Mouse (Mus musculus) ovary, postnatal 36 days (tissue): ENCODE measurements at regions not wholly inside any gene's neighbourhood (a gene's known extent, or its start where the extent isn't known, plus 50 kb on each side); places are given as distances from the start of the nearest gene placed in this dataset.
A peak's percentile ranks its signal among the peaks of the same experiment; 100 is the strongest.

Source experiments
- DNase-seq: peaks from one replicate; pipeline ENCODE4 v3.0.0; 2022; ENCODE audit warnings: low spot score, mixed read lengths

DNA sequence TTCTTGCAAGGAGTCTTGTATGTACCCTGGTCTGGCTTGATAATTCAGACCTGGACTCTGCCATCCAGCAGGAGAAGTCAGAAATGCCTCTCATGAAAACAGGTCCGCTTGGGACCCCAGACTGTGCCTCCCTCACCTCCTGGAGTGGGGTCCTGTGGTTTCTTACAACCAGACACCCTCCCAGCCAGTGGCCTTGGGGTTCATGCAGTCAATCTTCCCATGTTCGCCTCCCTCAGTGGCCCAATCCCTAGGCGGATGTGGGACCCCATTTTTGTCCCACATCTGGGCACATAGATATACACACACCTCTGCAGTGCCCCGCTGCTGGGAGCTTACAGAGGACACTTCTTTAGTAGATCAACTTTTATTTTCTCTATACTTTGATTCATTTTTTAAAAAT is 217.7 kb downstream of the Lrfn2 start:
- DNase-seq, result no peak

DNA sequence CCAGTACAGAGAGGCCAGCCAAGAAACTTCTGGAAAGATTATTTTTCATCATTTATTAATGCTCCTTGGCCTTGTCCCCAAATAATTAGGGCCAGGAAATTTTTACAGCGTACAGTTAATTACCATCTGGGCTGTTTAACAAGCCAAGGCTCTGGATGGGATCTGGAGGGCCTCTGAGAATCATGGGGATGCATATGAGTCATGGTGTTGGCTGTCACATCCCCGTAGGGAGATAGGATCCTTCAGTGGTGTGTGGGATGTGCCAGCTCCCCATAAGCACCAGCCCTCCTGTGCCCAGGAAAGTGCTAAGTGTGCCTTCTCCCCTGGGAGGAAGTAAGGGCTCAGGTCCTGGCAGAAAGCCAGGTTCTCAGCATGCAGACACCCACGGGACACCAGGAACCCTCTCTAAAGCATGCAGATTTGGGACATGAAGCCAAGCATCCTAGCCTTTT is 218.8 kb downstream of the Lrfn2 start:
- DNase-seq, result no peak

DNA sequence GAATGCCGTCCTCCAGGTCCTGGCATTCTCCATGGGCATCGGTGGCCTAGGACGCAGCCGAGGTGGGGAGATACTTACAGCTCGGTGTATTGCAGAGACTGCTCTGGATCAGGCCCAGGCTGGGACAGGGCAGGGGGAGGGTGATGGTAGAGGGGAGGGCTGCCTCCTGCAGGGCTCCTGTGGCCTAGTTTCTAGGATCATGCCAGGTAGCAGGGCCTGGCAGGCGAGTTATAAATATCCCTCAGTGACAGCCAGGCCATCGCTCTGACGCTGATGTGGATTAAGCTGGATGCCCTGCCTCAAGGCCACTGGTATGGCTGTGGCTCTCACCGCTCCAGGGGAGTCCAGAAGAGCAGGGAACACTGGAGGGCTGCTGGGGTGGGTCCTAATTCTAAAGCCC is 221.8 kb downstream of the Lrfn2 start:
- DNase-seq, result no peak

DNA sequence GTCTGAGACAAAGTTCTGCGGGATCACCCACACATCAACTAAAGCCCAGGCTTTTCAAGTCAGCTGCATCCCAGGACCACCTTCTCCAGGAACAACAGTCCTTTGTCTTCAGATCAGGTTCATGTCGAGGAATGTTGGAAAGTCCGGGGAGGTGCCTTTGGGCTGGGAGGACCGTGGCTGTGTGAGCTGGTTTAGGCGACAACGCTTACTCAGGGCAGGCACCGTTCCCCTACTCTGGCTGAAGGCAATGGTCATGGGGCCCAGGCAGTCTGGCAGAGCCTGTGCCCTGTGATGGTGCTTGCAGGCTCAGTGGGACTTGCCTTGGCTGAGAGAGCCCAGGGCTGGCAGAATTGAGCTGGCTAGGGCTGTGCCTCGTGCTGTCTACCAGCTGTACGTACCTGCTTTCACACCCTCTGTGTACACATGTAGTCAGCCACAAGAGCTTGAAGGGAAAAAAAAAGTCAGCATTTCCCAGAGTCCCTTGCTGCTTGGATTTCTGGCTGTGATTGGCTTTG is 222.9 kb downstream of the Lrfn2 start:
- no peak for DNase-seq

DNA sequence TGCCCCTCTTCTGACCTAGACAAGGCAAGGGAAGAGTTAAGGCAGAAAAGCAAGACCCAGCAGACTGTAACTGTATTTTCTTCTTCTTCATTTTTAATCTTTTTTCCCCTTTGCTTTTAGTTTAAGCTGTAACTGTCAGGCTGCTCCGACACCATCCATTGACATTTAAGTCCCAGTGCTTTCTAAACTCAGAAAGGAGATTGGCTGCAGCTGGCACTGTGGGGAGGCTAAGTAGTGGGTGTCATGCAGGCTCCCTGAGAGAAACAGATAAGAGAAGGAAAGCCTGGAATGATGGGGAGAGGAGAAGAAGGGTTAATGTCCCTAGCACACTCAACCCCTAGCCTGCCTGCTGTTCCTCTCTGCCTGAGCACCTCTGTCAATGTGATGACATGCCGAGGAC is 225.4 kb downstream of the Lrfn2 start:
- DNase-seq, result no peak

DNA sequence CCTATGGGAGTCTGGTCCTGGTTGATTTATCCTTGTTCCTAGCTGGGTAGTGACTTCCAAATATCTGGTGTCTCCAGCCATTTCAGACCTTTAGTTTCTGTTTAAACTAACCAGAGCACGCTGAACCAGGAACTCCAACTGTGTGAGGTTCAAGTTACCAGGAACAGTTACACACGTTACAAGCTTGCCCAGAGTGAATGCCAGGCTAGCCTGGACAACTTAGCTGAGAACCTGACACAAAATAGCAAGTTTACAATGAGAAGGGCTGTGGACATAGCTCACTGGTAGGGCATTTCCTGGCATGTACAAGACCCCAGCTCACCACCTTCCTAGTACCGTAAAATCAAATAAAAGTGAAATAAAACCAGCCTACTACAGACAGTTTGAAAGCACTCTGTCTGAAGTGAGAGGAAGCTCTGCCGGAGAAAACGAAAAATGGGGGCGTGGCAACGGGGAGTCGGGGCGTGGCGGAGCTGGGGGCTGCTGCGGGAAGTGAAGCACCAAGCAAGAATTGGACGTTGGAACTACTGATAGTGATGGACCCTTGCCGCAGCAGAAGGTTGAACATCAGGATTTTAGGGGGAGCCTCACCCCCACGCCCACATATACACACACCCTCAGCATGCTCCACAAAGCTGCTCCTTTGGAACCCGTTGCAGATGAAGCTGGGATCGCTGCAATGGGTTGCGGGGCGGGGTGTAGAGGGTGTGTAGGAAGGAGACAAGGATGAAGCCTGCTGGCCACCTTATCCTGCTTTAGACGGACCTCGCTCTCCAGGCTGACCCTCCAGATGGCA is 239.3 kb downstream of the Lrfn2 start:
- DNase-seq, result peak; percentile 51

DNA sequence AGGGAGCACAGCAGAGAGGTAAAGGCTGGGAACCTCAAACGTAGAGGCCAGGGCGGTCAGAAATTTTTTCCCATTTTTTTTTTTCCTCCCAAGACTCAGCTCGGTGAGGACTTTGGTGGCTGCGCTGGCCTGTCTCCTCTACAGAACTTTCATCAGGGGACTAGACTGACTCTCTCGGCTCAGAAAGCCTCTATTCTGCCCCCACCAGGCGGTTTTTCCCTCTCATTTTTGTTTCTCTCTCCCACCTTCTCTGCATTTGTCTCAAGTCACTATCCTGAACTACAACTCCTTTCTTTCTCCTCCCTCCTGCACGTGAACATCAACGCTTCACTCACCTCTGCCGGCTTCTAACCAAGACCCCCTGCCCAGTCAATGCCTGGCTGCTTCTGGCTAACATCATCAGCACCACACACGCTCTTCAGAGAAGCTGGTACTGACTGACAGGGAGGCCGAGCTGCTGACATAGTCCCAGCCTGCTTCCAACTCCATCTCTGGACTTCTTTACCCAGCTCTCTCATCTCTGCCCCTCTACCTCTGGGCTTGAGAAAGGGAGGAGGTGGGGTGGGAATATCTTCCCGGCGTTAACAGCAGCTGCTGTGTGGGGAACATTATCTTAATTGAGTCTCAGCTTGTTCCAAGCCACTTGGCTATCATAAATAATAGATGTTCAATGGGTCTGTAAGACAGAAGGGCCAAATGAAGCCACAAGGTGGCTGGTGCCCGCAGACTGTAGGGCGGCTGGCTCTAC is 240.0 kb downstream of the Lrfn2 start:
- DNase-seq, result no peak

DNA sequence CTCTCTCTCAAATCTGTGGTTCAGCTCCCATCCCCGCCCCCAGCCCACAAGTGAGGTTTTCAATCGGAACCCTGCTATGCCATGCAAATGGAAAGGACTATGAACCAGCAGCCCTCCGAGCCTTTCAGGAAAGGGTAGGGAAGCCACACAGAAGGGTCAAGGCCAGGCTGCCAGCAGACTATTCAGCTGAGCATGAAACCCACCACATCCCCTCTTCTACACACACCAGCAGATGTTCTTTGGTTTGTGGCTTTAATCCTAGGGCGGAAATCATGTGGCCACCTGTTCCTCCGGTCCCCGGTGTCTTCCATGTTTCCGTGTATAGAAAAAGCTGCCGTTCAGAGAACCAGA is 240.6 kb downstream of the Lrfn2 start:
- DNase-seq, result no peak

DNA sequence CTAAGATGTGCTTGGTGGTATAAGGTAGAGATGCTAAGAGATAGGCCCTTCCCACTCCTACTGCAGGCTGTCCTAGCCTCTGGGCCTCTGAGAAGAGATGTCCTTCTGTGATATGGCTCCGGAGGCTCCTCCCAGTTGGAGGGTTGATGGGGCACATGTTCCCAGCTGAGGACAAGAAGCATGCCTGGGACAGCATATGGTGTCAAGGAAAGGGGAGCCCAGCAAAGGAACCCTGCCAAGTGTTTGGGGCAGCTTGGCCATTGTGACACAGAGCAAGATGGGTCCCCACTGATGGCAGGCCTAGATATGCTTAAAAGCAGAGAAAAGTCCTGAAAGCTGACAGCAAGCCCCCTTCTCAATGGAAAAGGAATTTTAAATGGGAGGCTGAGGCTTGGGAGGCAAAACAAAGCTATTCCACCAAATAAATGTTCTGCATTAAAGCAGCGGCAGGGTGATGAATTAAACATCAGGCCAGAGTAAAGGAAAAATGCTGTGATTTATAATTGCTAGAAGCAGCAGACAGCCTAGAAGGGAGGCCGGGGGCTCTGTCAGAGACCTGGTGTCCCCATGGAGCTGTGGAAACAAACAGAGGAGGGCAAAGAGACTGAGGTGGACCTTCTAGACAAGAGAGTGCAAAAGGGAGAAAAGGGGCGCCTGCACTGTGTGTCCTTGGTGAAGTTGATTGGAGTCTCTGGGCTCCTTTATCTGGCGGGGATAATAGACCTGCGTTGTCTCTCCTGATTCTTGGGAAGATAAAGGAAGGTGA is 246.0 kb downstream of the Lrfn2 start:
- DNase-seq, result no peak

DNA sequence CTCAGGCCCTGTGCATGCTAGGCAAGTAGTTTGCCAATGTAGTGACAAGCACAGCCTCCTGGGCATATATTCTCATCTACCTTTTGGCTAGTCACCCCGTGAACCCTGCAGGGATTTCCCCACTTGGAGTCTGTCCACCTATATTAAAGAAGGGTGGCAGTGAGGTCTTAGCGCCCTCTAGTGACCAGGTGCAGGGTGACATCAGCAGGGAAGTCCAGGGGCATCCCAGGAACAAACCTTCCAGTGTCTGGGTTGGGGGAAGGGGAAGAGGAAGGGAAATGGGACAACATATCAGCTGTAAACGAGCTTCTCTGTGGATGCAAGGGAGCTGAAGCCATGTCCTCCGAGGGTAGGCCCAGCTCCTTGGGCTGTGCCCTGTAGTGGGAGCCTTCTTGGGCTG is 245.7 kb upstream of the Mocs1 start:
- peak; percentile 41 for DNase-seq

DNA sequence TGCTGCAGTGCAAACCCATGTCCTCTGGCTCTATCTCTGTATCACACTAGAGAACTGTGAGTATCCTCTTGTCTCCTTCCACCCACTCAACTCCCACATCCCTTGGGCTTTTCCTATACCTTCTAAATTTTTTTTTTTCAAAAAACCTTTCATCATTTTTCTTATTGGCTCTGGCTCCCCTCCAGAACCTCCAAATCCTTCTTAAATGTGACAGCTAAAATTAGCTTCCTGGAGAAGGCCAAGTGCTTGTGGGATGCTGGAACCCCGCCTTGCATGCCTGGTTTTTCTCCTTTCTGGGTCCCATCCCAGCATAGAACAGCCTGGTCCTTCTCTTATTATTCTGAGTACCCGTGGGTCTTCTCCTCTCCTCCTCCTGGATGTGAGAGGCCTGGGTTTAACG is 244.2 kb upstream of the Mocs1 start:
- DNase-seq, result no peak

DNA sequence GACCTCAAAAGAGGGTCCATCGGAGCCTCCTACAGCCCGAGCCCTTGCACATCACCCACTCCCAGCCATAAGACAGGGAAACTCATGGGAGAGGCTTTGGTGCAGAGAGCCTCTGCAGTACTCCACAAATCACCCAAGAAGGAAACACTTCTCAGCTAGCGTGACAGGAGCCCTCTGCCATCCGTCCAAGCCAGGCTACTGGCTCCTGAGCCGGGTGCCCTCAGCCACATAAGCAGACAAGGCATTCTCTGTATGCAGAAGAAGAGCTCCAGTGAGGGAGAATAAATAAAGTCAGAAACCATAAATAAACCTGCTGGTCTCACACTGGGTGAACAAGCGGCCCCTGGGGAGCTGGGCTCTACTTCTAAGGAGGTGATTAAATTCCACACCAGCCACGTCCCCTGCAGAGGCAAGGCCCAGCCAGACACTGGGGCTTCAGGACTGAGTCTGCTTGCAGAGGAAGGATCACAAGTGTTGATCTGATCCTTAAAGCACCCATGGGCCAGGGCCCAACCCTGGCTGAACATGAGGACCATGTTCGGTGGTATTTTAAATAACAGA is 243.0 kb upstream of the Mocs1 start:
- DNase-seq, result no peak

DNA sequence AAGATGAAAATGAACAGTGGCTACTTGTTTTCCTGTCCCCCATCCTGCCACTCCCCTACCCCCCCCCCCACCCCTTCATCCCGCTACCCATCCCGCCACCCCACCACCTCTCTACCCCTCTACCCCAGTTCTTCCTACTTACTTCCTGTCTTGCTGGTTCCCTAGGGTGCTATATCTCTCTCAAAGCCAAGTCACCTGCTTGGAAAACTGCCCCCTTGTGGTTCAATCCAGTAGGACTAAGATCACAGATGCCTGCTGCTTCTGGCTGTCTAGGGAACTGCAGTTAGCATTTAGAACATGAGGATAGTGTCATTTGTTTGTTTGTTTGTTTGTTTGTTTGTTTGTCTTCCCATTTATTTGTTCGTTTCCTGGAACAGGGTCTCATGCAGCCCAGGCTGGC is 238.4 kb upstream of the Mocs1 start:
- DNase-seq, result no peak

DNA sequence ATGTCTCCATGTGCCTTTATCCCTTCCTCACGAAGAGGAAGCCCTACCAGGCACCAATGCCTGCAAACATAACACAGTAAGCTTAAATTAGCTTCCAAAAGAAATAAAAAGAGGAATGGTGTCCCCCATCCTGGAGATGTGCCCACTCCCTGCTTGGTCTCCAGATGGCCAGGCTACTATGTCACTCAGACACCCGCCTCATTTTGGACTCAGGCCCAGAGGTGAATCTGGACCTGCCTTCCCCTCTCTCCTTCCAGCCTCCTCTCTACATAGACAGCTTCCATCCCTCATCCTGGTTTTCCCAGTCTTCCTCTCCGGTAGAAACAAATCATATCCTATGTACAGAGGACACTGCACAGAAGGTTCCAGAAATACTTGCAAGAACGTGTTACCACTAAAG is 237.8 kb upstream of the Mocs1 start:
- DNase-seq, result no peak

DNA sequence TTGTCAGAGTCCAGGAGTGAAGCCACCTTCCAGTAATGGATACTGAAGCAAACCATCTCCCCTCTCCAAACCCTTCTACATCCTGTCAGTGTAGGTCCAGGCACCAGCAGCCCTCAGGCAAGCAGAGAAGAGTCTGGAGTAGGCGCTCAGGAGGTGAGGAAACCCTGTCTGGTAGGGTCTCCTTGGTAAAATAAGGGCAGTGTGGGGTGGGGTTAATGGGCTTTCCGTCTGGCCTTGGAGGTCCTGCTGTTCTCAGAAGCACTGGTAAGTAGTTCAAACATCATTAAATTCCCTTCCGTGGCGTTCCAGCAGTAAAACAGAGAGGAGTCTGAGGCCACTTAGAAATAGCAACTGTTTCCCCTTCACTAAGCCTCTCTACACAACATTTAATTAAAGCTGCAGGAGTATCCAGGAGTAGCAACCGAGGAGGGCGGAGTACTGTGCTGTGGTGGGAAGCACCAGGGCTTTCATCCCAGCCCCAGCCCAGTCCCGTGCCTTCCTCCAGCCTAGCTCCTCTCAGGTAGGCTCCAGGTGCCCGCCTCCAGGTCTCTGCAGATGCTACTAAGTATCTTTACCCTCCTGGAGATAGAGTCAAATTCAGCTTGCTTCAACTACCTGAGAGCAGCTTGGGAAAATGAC is 232.0 kb upstream of the Mocs1 start:
- DNase-seq, result no peak

DNA sequence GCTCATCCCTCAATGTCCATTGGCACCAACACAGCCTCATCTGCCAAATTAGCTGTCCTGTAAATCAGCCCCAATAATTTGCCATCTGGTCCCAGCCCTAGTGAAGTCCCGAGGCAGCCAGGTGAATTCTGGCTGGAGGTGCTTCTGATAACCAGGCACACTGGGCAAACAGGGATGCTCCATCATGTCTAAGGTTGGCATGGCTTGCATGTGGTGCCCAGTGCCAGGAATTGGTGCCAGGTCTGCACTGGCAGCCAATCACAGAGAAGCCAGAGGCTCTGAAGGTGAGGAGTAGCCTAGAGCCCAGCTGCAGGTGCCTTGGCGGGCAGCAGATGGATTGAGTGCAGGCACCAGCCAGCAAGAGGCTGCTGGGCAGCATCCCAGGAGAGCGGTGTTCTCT is 226.7 kb upstream of the Mocs1 start:
- DNase-seq, result no peak

DNA sequence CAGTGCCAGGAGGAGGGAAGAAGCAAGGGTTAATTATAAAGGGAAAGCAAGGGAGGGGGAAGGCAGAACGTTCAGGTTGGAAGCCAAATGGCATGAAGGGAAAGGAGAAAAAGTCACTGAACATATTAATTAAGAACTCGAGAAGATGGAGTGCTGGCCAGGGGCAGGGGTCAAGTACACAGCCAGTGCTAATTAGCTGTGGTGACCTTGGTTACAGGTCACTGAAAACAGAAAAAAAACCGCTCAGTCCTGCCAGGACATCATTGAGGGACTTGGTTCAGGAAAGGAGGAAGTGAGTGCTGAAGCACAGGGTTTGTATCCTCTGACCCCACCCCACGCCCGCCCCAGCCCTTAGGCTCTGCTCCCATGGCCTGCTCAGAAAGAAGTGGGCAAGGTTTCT is 223.1 kb upstream of the Mocs1 start:
- DNase-seq, result no peak

DNA sequence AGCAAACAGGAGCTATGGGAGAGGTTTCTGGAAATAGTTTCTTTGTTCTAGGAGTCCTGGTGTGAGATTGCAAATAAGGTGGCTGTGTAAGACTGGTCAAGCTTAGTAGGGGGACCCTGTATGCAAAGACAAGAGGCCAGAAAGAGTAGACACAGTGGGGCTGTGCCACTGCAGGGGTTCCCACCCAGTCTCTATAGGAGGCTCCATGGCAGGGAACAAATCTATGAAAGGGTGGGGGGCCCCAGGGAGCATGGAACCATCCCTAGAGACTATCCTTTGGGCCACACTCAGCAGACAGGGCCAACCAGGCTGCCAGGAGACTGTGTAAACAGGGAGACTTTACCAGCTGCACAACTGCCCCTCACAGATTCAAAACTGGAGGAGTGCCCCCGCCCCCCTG is 222.6 kb upstream of the Mocs1 start:
- no peak for DNase-seq

DNA sequence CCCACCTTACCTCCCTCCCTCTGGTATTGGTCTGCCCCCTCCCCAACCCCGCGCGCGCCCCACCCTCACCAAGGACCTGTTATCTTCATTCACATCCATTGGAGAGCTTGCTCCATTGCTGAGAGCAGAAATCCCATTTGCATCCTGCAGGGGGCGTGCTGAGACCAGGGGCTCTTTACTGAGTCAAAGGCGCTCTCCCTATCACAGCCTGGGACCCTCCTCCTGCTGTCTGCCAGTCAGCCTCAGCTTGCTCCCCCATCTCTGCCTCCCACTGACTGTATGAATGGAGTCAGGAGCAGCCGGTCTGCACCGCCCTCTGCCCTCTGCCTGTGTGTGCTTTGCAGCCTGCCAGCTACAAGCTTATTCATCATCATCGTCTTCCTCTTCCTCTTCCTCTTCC is 221.5 kb upstream of the Mocs1 start:
- no peak for DNase-seq

DNA sequence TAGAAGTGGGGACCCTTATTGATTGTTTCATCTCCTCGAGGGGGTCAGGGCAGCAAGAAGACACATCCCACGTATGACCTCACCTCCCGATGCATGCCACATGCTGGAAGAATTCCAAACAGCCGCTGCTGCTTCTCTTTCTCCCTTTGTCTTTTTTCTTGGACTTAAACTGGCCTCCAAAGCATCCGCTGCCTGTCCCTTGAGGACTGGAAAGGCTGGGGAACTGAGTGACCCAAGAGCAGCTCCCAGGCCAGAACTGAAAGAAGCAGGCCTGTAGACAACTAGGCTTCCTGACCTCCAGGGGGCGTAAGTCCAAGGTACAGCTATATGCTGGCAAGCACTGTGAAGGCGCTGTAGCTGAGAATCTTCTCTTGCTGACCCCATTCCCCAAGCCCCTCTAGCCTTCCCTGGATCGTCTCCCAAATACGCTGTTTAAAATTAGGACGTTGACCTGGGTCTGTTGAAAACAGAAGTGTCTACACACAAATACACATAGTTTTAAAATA is 219.8 kb upstream of the Mocs1 start:
- no peak for DNase-seq

DNA sequence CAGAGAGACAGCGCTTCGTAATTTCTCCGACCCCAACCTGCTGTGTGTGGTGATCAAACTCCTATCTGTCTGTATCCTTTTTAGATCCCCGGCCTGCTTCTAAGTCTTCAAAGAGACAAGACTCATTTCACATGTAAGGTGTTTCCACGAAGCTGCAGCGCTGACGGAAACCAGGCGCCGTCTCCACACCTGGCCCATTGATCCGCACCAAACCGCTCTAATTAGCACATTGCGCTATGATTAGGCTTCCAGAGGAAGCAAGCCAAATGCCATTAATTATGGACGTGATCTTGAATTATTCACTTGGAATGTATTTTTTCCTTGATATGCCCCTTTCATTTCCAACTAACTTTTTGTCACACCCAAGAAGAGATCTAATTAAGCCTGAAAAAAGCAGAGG is 215.2 kb upstream of the Mocs1 start:
- no peak for DNase-seq

DNA sequence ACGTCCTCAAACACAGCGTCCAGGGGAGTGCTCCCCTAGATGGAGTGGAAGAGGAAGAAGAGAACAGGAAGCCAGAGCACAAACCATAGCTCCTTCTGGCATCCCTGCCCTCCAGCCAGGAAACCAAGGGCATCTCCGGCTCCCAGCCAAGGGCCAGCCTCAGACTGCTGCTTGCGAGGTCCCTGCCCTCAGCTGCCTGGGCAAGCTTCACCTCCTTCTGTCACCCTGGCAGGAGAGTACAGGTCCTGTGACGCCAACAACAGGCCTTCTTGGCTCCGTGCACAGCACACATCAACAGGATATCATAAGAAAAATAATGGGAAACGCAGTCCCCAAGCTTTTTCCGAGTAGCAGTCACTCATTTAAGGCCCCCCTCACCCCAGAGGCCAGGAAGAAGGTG is 212.9 kb upstream of the Mocs1 start:
- no peak for DNase-seq
